Mouse (Mus musculus) intestine, embryonic 14.5 days (tissue): ENCODE measurements around the gene Lce3d. TPM values are rescaled to one million over a fixed set of nuclear protein-coding genes. Genes with fewer than 3 reads are reported as not detected.

ENCODE experiments used
- ATAC-seq: fragments of 200-750 bp; cut with Nextera tagmentation; replicated peaks from 2 replicates; pipeline ENCODE4 v1.8.0; 2017; ENCODE audit warnings: low read depth, moderate number of reproducible peaks, moderate TSS enrichment, moderate library complexity; ENCODE audit not compliant: low FRiP score, low TSS enrichment
- DNase-seq: peaks from one replicate; pipeline ENCODE4 v3.0.0-alpha.2; 2018; ENCODE audit warnings: low spot score
- H3K27ac ChIP-seq: fragments of 300-500 bp; sonication (generic); 2 replicates; pipeline ENCODE4 v1.5.1; 2014; ENCODE audit warnings: low read depth, mild to moderate bottlenecking, control low read depth
- H3K27me3 ChIP-seq: fragments of 300-500 bp; sonication (generic); replicated peaks from 2 replicates; pipeline ENCODE4 v1.6.1; 2014; ENCODE audit warnings: low read length, control low read depth; ENCODE audit not compliant: control insufficient read depth, insufficient read depth
- H3K36me3 ChIP-seq: fragments of 300-500 bp; sonication (generic); 2 replicates; pipeline ENCODE4 v1.6.1; 2014; ENCODE audit warnings: low read length, control low read depth; ENCODE audit not compliant: control insufficient read depth, insufficient read depth
- H3K4me1 ChIP-seq: fragments of 300-500 bp; sonication (generic); replicated peaks from 2 replicates; pipeline ENCODE4 v1.6.1; 2014; ENCODE audit warnings: low read length, control low read depth, mixed read lengths; ENCODE audit not compliant: control insufficient read depth, insufficient read depth
- H3K4me2 ChIP-seq: fragments of 300-500 bp; sonication (generic); 2 replicates; pipeline ENCODE4 v1.6.1; 2014; ENCODE audit warnings: low read length
- H3K4me3 ChIP-seq: fragments of 300-500 bp; sonication (generic); 2 replicates; pipeline ENCODE4 v1.5.1; 2014; ENCODE audit warnings: low read depth, low read length, control low read depth, mixed read lengths
- H3K9ac ChIP-seq: fragments of 300-500 bp; sonication (generic); 2 replicates; pipeline ENCODE4 v1.6.1; 2014; ENCODE audit warnings: mild to moderate bottlenecking, low read length
- H3K9me3 ChIP-seq: fragments of 300-500 bp; sonication (generic); 2 replicates; pipeline ENCODE4 v1.6.1; 2016; ENCODE audit warnings: low read length, control low read depth; ENCODE audit not compliant: control insufficient read depth
- WGBS: fragments of 180-500 bp; shearing (Covaris S2); extraction: QIAGEN DNeasy Blood & Tissue Kit; methylation state at CpG from one replicate; pipeline ENCODE4 v1.1.7; 2014; 5-methylcytosine and 5-hydroxymethylcytosine counted together
- polyA plus RNA-seq: library from polyadenylated mRNA; unstranded; fragments of >200 nt; fragmentation: Nextera tagmentation; extraction: Ambion mirVana; gene quantifications from 2 replicates; pipeline ENCODE4 v1.2.1, GENCODE M21; 2014

The Lce3d gene
- polyA plus RNA-seq = not detected in 2 replicates

DNA sequence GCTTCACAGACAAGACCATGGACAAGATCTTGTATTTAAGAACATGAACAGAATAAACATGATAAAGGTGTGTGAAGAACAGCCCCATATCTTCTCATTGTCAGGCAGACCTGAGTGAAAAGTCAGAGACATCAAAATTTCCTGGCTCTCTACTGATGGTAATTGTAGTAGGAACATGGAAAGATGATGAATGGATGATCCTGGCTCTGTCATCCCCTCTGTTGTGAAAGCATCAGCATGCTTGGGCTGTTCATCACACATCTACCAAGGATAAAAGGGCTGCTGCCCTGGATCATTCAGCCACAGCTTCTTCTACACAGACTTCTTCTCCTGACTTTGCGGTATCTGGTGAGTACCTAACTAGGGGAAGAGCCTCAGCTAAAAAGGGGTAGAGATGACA is at the start of gene Lce3d:
Gene Lce3d, plus strand, starts transcription at position 301 of the 400 bp plus-strand sequence.
- DNase-seq (no peak), ATAC-seq (no peak)
- Histone ChIP-seq H3K27ac (no peak within 1 kb of the TSS), H3K9ac (no peak within 1 kb of the TSS), H3K36me3 (no peaks in the 10 kb centered on the region), H3K9me3 (no peaks in the 10 kb centered on the region), H3K27me3 (no peaks in the 10 kb centered on the region), H3K4me1 (no peaks in the 10 kb centered on the region), H3K4me2 (no peak within 1 kb of the TSS), H3K4me3 (no peak within 1 kb of the TSS)
- WGBS = 96% methylated on average over 1 of the region's 1 CpGs

DNA sequence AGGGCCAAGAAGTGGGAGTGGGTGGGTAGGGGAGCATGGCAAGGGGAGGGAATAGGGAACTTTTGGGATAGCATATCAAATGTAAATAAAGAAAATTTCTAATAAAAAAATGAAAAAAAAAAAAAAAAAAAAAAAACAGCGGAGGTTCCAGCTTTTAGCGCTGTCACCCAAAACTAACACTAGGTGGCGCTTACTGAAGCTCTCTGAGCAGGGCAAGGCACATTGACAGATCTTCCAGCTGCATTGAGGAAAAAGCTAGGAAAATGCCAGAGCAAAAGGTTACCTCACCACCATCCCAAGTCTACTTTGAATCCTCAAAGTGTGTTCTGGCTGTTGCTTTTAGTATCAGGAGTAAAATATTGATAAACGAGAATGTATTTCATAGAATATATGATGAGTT is 49.6 kb upstream of the Lce3d start:
- no peak overlapping the region for H3K27ac ChIP-seq
- no peaks in the 10 kb centered on the region for H3K27me3 ChIP-seq
- no peaks in the 10 kb centered on the region for H3K4me1 ChIP-seq
- DNase-seq = no peak
- no peak for ATAC-seq
- no peak overlapping the region for H3K4me3 ChIP-seq
- no peaks in the 10 kb centered on the region for H3K9me3 ChIP-seq
- H3K4me2 ChIP-seq = no peak overlapping the region
- no peak overlapping the region for H3K9ac ChIP-seq
- no peaks in the 10 kb centered on the region for H3K36me3 ChIP-seq
- WGBS = 22% methylated on average over 4 of the region's 4 CpGs

DNA sequence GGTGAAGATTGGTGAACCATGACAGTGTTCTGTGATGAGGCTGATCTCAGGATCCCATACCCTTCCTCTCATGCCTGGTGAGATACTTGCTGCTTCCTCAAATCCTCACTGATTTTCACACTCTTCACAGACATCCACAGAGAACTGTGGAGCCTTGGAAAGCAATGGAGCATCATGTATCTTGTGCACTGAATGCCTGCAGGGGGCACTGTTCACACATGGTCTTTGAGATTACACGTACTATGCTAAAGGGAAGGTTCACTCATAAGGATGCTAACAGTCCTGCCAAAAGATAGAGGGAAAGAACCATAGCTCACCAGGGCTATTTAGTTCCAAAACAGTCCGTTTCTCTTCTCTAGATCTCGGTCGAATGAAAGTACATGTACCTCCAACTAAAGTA is 36.8 kb upstream of the Lce3d start:
- DNase-seq = no peak

DNA sequence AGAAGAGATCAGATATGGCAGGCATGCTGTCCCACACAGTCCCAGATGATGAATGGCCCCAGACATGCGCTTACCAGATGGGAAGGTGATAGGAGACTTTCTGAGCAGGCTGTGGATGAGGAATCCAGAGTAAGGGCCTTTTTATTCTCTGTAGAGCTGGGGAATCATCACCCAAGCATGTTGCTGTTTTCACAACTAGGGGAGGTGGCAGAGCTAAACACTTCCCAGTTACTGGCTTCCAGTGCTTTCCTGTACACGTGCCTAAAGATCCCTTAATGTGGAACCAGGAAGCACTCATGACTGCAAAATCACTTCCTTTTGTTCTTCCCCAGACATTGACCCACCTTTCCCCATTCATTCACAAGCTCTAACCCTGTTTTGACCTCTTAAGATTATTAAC is 31.1 kb upstream of the Lce3d start, which contains the start of gene Lce3a:
Gene Lce3a, minus strand, starts transcription at position 101 of the 400 bp plus-strand sequence.
- ATAC-seq = no peak
- Histone ChIP-seq H3K36me3 (no peaks in the 10 kb centered on the region), H3K4me2 (no peak within 1 kb of the TSS), H3K27me3 (no peaks in the 10 kb centered on the region), H3K4me3 (no peak within 1 kb of the TSS), H3K9me3 (no peaks in the 10 kb centered on the region), H3K4me1 (no peaks in the 10 kb centered on the region), H3K9ac (no peak within 1 kb of the TSS), H3K27ac (no peak within 1 kb of the TSS)
- DNase-seq = no peak
- 74% methylated on average over 2 of the region's 2 CpGs for WGBS

More for the DNA sequence above, 36.8 kb upstream of the Lce3d start:
- no peaks in the 10 kb centered on the region for H3K27me3 ChIP-seq
- H3K4me3 ChIP-seq = no peak overlapping the region
- no peak overlapping the region for H3K9ac ChIP-seq
- H3K4me1 ChIP-seq = no peaks in the 10 kb centered on the region
- H3K9me3 ChIP-seq = no peaks in the 10 kb centered on the region
- H3K36me3 ChIP-seq = no peaks in the 10 kb centered on the region
- H3K27ac ChIP-seq = no peak overlapping the region
- no peak overlapping the region for H3K4me2 ChIP-seq
- WGBS = 63% methylated on average over 4 of the region's 4 CpGs
- no peak for ATAC-seq

DNA sequence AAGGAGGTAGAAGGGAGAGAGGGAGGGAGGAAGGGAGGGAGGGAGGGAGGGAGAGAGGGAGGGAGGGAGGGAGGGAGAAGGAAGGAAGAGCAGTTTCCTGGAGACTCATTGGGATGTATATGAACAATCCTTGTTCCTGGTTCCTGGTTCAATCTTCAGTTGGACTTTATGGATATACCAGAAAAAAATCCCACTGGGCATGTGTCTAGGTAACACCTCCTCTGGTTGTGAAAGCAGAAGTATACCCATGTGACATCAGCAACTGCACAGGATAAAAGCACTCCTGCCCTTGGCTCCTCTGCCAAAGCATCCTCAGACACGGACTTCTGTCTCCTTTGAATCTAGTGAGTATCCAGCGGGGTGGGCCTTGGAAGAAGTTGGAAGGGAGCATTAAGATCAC is 24.5 kb upstream of the Lce3d start, which contains the start of gene Lce3b:
Gene Lce3b, plus strand, starts transcription at position 301 of the 400 bp plus-strand sequence.
- Histone ChIP-seq H3K4me3 (no peak within 1 kb of the TSS), H3K4me1 (no peaks in the 10 kb centered on the region), H3K9me3 (no peaks in the 10 kb centered on the region), H3K4me2 (no peak within 1 kb of the TSS), H3K27me3 (no peaks in the 10 kb centered on the region), H3K9ac (no peak within 1 kb of the TSS), H3K36me3 (no peaks in the 10 kb centered on the region), H3K27ac (no peak within 1 kb of the TSS)
- WGBS = 56% methylated on average over 2 of the region's 2 CpGs
- ATAC-seq (no peak), DNase-seq (no peak)

DNA sequence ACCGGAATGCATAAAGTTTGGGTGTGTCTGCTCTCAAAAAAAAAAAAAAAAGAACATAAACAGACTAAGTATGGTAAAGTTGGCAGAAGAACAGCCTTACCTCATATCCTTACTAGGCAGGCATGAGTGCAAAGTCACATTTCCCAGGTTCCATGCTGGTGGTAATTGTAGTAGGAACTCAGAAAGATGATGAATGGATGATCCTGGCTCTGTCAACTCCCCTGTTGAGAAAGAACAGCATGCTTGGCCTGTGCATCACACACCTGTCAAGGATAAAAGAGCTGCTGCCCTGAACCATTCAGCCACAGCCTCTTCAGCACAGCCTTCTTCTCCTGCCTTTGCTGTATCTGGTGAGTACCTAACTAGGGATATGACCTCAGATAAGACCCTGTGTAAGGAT is 13.0 kb upstream of the Lce3d start, which contains the start of gene Lce3c:
Gene Lce3c, plus strand, starts transcription at position 301 of the 400 bp plus-strand sequence.
- 74% methylated on average over 1 of the region's 1 CpGs for WGBS
- ATAC-seq = no peak

DNA sequence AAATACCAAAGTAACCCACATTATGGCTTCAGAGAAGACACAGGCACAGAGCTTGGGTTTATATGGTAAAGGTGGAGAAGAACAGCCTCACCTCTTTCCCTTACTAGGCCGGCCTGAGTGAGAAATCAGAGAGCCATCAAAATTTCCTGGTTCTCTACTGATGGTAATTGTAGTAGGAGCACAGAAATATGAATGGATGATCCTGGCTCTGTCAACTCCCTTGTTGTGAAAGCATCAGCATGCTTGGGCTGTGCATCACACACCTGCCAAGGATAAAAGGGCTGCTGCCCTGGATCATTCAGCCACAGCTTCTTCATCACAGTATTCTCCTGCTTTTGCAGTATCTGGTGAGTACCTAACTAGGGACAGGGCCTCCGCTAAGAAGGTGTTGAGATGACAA is 9.6 kb downstream of the Lce3d start, which contains the start of gene Lce3e:
Gene Lce3e, plus strand, starts transcription at position 301 of the 400 bp plus-strand sequence.
- no peaks in the 10 kb centered on the region for H3K9me3 ChIP-seq
- no peak within 1 kb of the TSS for H3K9ac ChIP-seq
- no peak within 1 kb of the TSS for H3K27ac ChIP-seq
- DNase-seq (no peak), ATAC-seq (no peak)
- no peaks in the 10 kb centered on the region for H3K4me1 ChIP-seq
- 85% methylated on average over 2 of the region's 2 CpGs for WGBS
- no peak within 1 kb of the TSS for H3K4me2 ChIP-seq
- H3K36me3 ChIP-seq = no peaks in the 10 kb centered on the region
- H3K4me3 ChIP-seq = no peak within 1 kb of the TSS
- no peaks in the 10 kb centered on the region for H3K27me3 ChIP-seq

More for the DNA sequence above, 13.0 kb upstream of the Lce3d start, which contains the start of gene Lce3c:
- no peak within 1 kb of the TSS for H3K4me2 ChIP-seq
- no peaks in the 10 kb centered on the region for H3K36me3 ChIP-seq
- no peak within 1 kb of the TSS for H3K4me3 ChIP-seq
- no peak within 1 kb of the TSS for H3K27ac ChIP-seq
- no peak within 1 kb of the TSS for H3K9ac ChIP-seq
- no peaks in the 10 kb centered on the region for H3K27me3 ChIP-seq
- no peaks in the 10 kb centered on the region for H3K4me1 ChIP-seq
- H3K9me3 ChIP-seq = no peaks in the 10 kb centered on the region
- no peak for DNase-seq

DNA sequence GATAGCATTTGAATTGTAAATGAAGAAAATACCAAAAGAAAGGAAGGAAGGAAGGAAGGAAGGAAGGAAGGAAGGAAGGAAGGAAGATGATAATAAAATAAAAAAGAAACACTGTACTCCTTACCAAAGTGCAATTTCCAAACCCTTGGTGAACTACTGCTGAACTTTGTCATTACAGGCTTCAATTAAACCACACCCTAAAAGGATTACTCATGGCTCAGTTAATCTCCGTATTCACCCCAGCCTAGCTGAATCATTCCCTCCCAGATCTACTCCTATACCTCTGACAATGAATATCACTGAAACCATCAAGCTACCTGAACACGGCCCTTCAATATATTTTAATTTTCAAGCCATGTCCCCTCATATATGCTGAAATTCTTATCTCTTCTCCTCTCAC is 21.3 kb downstream of the Lce3d start:
- WGBS = 80% methylated on average over 2 of the region's 2 CpGs
- Histone ChIP-seq H3K4me1 (no peaks in the 10 kb centered on the region), H3K4me2 (no peak overlapping the region), H3K9ac (no peak overlapping the region), H3K9me3 (no peaks in the 10 kb centered on the region), H3K4me3 (no peak overlapping the region), H3K36me3 (no peaks in the 10 kb centered on the region), H3K27me3 (no peaks in the 10 kb centered on the region), H3K27ac (no peak overlapping the region)
- no peak for ATAC-seq
- no peak for DNase-seq

DNA sequence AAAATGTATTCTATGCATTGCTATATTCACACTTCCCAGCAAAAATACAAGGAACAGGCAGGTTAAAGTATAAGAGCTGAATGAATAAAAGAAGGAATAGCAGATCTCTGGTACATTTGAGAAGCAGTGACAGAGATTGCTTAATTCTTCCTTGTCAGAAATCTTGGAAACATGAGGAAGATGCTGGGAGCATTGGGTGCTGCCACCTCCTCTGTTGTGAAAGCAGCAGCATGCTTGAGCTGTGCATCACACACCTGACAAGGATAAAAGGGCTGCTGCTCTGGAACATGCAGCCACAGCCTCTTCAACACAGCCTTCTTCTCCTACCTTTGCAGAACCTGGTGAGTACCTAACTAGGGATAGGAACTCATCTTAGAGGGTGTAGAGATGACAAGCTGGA is 34.7 kb downstream of the Lce3d start, which contains the start of gene Lce3f:
Gene Lce3f, plus strand, starts transcription at position 301 of the 400 bp plus-strand sequence.
- Histone ChIP-seq H3K9ac (no peak within 1 kb of the TSS), H3K36me3 (no peaks in the 10 kb centered on the region), H3K27ac (no peak within 1 kb of the TSS), H3K4me1 (no peaks in the 10 kb centered on the region), H3K4me3 (no peak within 1 kb of the TSS), H3K9me3 (no peaks in the 10 kb centered on the region), H3K27me3 (no peaks in the 10 kb centered on the region), H3K4me2 (no peak within 1 kb of the TSS)
- DNase-seq (no peak), ATAC-seq (no peak)
